Mouse (Mus musculus): Measurements from ENCODE around the gene Exosc1.

DNA sequence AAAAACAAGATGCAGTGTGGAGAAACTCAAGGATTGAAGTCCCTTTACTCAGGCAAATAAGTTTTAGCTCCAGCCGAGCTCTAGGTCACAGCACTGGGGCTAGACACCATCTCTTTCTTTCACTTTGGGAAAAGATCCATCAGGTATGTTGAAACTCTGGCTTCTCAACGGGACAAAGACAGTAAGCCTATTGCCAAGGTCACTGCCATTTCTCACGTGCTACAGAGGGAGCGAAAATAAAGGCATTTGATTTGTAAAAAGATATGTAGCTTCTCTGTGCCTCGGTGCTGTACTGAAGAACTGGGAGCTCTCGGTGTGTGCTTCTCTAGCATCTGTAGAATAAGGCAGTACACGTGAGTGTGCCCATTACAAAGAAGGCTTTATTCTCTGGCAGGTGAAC is 10.6 kb upstream of the Exosc1 start:
- TF ChIP-seq CTCF (conservative IDR thresholded peaks at IDR 0.05; ENCODE audit: low read length) (no peak), NANOG (IDR thresholded peaks at IDR 0.05; ENCODE audit: borderline replicate concordance, low read length) (no peak), POU5F1 (IDR thresholded peaks at IDR 0.05; ENCODE audit: borderline replicate concordance, low read length) (no peak)
